Mouse (Mus musculus): ENCODE measurements around the gene N4bp3. TPM values are rescaled to one million over a fixed set of nuclear protein-coding genes. Genes with fewer than 3 reads are reported as not detected.
A peak's percentile ranks its signal among the peaks of the same experiment; 100 is the strongest.
"Not testable (repeated sequence)": the region's sequence is repeated elsewhere in the genome, so short reads cannot be mapped to it uniquely, and the experiment has no call there.

N4bp3 gene
- total RNA-seq, 2 experiments from 2014 or later, result 11.3 to 16.4 TPM

DNA sequence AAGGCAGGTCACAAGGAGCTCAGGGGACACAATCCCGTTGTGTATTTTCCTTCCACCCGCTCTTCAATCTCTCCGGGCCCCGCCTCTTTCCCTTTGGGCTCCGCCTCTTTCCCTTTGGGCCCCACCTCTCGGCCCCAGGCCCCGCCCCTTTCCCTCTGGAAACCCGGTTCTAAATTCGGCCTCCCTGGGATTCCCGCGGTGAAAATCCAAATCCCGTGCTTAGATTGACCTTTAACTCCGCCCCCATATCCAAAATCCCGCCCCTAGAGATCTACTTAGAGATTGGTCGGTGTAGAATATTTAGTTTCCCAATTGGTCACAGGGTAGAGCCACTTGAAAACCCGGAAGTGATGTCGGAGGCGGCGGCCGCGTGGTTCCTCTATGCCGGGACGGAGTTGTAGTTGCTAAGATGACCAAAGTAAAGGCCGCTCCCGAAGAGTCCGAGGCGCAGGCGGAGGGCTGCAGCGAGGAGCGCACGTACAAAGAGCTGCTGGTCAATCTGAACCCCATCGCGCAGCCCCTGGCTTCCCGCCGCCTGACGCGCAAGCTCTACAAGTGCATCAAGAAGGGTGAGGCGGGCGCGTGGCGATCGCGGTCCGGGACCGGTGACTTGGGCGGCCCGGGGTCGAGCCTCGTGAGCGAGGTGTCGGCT, 31.1 kb downstream of the N4bp3 start, which contains the start of gene Nhp2:
TSS of gene Nhp2 (plus strand) at position 327 of the 652 bp plus-strand sequence.
- peak within 1 kb of the TSS; percentile 73 for H3K4me3 ChIP-seq
- DNase-seq (ENCODE audit: low spot score in 2 of 2), result peak; percentile 92 to 95
- TF ChIP-seq CTCF (conservative IDR thresholded peaks at IDR 0.05), result no peak; the same call in 1 of the 2 replicates
- peak within 1 kb of the TSS; percentile 76 for H3K27ac ChIP-seq

GRCm38 (mm10) chr11:51618894-51619408, 31.7 kb downstream of the N4bp3 start:
- H3K27ac ChIP-seq, result peak overlapping the region; percentile 33; the same call in 1 of the 2 replicates
- H3K4me3 ChIP-seq, result peak overlapping the region; percentile 73
- no peak for DNase-seq (ENCODE audit: low spot score in 2 of 2)
- TF ChIP-seq CTCF (conservative IDR thresholded peaks at IDR 0.05), result no peak

DNA sequence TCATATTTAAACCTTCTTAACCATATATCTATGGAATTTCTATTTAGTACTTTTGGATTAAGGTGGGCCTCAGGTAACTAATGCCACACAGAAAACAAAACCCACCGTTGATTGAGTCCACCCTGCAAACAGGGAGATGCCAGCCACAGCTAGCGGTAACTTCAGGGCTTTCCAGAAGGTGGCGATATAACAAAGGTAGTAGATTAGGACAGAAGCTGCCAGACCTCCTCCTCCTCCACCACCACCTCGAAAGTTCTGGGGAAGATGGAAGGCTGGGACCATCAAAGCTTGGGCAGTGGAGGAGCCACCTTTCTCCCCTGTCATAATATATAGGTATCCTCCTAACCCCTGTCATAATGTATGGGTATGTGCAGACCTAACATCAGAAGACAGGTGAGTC, 32.9 kb downstream of the N4bp3 start:
- DNase-seq (ENCODE audit: low spot score in 2 of 2), result peak; percentile 78 to 79
- no peak overlapping the region for H3K27ac ChIP-seq
- no peak overlapping the region for H3K4me3 ChIP-seq
- peak; percentile 90 for TF ChIP-seq CTCF (conservative IDR thresholded peaks at IDR 0.05)

- H3K4me3 ChIP-seq, result peak overlapping the region; percentile 53; the same call in 1 of the 2 replicates
- H3K27ac ChIP-seq, result not testable (repeated sequence)
Measured at GRCm38 (mm10) chr11:51616113-51616512, 34.5 kb downstream of the N4bp3 start.

GRCm38 (mm10) chr11:51615601-51616000, 35.0 kb downstream of the N4bp3 start:
- Histone ChIP-seq H3K4me3 (peak overlapping the region; percentile 53), H3K27ac (peak overlapping the region; percentile 80)
- TF ChIP-seq CTCF (conservative IDR thresholded peaks at IDR 0.05), result no peak
- DNase-seq (ENCODE audit: low spot score in 2 of 2), result no peak

More at GRCm38 (mm10) chr11:51616113-51616512, 34.5 kb downstream of the N4bp3 start:
- DNase-seq (ENCODE audit: low spot score in 2 of 2), result not testable (repeated sequence)

DNA sequence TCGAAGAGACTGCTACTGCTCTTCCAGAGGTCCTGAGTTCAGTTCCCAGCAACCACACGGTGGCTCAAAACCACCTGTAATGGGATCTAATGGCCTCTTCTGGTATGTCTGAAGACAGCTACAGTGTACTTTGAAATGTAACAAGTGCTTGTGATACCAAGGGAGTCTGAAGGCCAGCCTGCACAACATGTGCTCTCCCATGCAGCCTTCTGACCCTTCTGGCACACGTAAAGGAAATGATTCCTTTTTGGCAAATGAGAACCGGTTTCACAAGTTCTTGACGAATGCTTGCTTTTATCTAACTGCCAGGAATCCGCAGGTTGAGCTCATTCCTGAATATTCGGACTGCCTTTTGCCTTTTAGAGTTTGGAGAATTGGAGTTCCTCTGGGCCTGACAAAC, 35.5 kb downstream of the N4bp3 start:
- DNase-seq (ENCODE audit: low spot score in 2 of 2), result no peak
- peak overlapping the region; percentile 53 for H3K4me3 ChIP-seq
- no peak for TF ChIP-seq CTCF (conservative IDR thresholded peaks at IDR 0.05)
- peak overlapping the region; percentile 80 for H3K27ac ChIP-seq

DNA sequence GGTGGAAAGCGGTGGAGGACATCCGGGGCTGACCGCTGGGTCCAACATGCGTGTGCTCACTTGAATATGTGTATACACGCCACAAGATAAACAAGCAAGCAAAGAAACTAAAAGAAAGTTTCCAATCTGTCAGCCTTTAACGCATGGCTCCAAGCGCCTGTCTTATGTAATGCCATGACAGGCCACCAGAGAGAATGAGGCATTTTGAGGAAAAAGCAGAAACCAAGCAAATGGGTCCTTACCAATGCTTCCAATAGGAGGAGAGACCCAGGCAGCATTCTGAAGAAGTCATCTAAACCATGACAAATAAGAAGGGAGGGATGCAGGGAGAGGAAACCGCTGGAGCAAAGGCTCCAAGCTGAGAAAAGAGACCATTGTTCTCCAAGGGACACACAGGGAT, 36.4 kb downstream of the N4bp3 start:
- Histone ChIP-seq H3K4me3 (no peak overlapping the region), H3K27ac (no peak overlapping the region)
- no peak for DNase-seq (ENCODE audit: low spot score in 2 of 2)
- peak; percentile 35 for TF ChIP-seq CTCF (conservative IDR thresholded peaks at IDR 0.05)

- H3K27ac ChIP-seq; DNase-seq (ENCODE audit: low spot score in 2 of 2); H3K4me3 ChIP-seq: not testable (repeated sequence)
Measured at GRCm38 (mm10) chr11:51609940-51610339, 40.7 kb downstream of the N4bp3 start.

- no peak overlapping the region for H3K4me3 ChIP-seq
- TF ChIP-seq CTCF (conservative IDR thresholded peaks at IDR 0.05), result no peak
- DNase-seq (ENCODE audit: low spot score in 2 of 2), result no peak
- H3K27ac ChIP-seq, result no peak overlapping the region
Measured at GRCm38 (mm10) chr11:51609266-51609909, 41.3 kb downstream of the N4bp3 start.

GRCm38 (mm10) chr11:51607096-51607738, 43.4 kb downstream of the N4bp3 start:
- peak overlapping the region; percentile 95 for H3K27ac ChIP-seq
- H3K4me3 ChIP-seq, result peak overlapping the region; percentile 71
- DNase-seq (ENCODE audit: low spot score in 2 of 2), result no peak
- TF ChIP-seq CTCF (conservative IDR thresholded peaks at IDR 0.05), result no peak

GRCm38 (mm10) chr11:51606447-51607095, 44.1 kb downstream of the N4bp3 start, which contains the start of gene Hnrnpab:
TSS of gene Hnrnpab (minus strand) at chr11:51606847.
- Histone ChIP-seq H3K27ac (peak within 1 kb of the TSS; percentile 95), H3K4me3 (peak within 1 kb of the TSS; percentile 71)
- peak; percentile 97 for DNase-seq (ENCODE audit: low spot score in 2 of 2)
- TF ChIP-seq CTCF (conservative IDR thresholded peaks at IDR 0.05), result no peak

GRCm38 (mm10) chr11:51605602-51606446, 44.8 kb downstream of the N4bp3 start:
- peak overlapping the region; percentile 71 for H3K4me3 ChIP-seq
- TF ChIP-seq CTCF (conservative IDR thresholded peaks at IDR 0.05), result no peak

More at GRCm38 (mm10) chr11:51605602-51606446, 44.8 kb downstream of the N4bp3 start:
- H3K27ac ChIP-seq, result peak overlapping the region; percentile 95
- DNase-seq (ENCODE audit: low spot score in 2 of 2), result peak; percentile 76 to 77
